Mouse (Mus musculus): Measurements from ENCODE around the gene Itgb2.

Gene Itgb2

DNA sequence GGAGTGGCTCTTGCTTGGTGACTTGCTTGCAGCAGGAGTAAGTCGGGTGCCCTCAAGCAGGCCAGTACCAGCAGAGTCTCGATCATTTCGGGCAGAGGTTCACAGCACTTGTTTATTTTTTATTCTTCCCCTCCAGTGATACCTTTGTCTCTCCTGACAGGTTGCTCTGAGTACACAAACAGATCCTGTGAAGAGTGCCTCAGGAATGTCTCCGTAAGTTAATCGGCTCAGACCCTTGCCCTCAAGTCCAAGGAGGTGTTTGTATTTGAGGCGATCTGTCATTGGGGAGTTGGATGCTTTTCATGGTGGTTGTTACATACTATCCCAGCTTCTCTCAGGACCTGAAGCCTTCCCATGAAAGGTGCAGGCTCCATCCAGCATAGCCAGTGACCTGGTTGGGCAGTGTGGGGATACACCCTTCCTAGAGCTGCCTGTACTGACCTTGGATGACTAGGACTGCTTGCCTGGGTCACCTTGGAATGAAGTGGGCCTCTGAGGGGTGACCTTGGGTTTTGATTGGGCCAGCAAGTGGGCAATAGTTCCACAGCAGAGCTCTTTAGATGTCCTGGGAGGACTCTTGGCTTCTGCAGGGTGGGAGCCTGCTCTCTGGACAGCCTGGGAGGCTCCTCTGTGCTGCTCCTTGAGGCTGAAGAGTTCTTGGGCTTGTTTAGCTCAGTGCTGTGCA is 57.2 kb downstream of the Itgb2 start:
- no peak for DNase-seq (ENCODE audit: low read depth)

DNA sequence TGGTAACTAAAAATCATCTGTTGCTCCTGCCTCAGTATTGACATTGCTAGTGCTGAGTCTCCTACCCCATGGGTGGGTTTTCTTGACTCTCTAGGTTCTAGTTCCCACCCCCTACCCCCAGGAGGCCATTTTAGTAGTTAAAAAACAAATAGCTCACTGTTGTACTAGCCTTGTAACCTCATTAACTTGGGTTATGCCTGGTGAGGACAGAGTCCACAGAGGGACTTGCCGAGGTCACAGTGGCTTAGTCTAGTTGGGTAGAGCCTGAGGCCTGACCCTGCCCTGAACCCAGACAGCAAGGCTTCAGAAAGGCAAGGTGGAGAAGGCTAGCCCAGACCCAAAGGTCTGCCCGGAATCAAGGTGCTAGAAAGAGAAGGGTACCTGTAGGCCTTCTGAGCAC is 58.0 kb downstream of the Itgb2 start:
- DNase-seq (ENCODE audit: low read depth): no peak

- no peak for DNase-seq (ENCODE audit: low read depth)
These were observed 59.1 kb downstream of the Itgb2 start for GRCm38 (mm10) chr10:77589117-77589516.

DNA sequence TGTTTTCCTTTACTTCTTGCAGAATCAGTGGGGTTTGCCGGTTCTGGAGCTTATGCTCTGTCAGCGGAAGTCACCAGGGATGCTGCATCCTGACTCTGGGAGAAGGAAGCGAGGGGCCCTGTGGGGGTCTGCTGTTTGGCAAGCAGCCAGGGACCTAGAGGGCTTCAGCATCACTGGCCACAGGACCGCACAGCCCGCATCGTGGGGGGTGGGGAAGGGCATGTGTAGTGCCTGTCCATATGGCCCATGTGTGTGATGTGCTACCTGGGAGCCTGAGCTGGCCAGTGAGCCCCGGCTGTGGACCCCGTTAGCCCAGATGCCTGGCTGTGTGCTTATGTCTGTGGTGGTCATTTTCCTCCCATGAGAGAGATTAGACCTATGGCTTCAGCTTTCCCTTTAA is 59.7 kb downstream of the Itgb2 start:
- DNase-seq (ENCODE audit: low read depth): no peak

- no peak for DNase-seq (ENCODE audit: low read depth)
These were observed 60.8 kb downstream of the Itgb2 start for GRCm38 (mm10) chr10:77590812-77591211.

DNA sequence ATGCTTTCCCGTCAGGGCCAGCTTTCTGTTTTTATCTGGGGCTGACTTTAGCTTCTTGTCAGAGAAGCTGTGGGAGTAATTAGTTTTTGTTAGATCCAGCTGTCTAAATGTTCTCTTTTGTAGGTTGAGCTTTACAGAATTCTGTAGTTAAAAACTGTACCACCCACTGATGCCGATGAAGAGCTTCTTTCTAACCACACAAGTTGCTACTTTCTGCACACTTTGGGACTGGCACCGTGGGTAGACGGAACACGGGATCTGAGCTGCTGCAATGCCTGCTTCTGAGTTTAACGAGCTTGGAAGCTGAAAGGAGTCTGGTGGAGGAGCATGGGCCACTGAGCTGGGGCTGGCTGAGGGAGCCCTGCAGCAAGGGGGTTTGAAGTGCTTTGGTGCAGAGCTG is 61.5 kb downstream of the Itgb2 start:
- no peak for DNase-seq (ENCODE audit: low read depth)

DNA sequence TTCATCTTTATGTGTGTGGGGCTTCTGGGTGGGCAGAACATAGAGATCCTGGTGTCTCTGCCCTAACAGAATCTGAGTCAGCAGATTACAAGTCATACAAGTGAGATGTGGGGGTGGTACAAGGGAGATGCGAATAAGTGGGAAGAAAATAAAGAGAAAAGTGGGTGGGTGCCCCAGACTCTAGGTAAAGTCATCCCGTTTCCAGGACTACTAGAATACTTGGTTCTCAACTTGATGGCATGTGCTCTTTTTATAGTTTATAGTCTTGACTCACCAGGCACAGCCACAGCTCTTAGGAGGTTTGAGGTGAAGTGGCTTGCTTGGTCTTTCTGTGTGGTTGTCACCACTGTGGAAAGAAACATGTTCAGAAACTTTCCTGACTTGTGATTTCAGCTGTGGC is 66.0 kb downstream of the Itgb2 start:
- DNase-seq (ENCODE audit: low read depth): no peak

DNA sequence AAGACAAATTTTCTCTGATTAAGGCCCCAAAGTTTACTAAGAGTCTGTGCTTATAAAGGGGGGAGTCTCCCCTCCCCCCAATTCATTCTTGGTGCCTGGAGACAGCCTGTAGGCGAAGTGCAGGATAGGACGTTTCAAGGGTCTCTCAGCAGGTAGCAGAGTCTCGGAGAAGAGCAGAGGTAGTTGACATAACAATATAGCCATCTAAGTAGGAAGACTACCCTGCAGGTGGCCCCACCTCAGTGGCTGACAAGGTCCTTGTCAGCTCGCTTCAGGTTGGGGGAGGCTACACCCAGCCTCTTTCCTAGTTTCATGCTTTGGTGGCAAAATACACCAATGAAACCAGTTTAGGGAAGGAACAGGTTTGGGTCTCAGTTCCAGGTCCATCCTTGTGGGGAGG is 73.0 kb downstream of the Itgb2 start:
- DNase-seq (ENCODE audit: low read depth): no peak

- DNase-seq (ENCODE audit: low read depth): no peak
These were observed 74.1 kb downstream of the Itgb2 start for GRCm38 (mm10) chr10:77604111-77604510.

DNA sequence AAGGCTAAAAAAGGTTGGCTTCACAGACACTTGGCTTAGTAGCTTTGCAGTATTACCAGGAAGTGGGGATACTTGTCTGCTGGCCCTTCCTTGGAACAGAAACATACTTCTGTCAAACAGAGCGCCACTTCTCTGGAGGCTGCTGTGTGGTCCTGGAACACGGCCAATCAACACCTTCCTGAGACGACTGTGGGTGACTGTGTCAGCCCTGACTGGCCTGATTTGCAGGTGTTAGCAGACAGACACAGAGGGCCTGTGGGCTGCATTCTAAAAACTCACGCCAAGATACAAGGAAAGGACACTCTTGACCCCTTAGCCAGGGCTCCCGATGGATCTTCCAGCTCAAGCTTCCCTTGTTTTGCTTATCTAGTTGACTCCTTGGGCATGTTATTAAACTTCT is 74.9 kb downstream of the Itgb2 start:
- no peak for DNase-seq (ENCODE audit: low read depth)

GRCm38 (mm10) chr10:77605368-77605767 is 75.3 kb downstream of the Itgb2 start:
- DNase-seq (ENCODE audit: low read depth): no peak

- peak; percentile 72 for DNase-seq (ENCODE audit: low read depth)
These were observed 76.1 kb downstream of the Itgb2 start, which contains the start of the genes Sumo3 and Gm49325 for GRCm38 (mm10) chr10:77605908-77606826. TSS of gene Sumo3 (plus strand) at chr10:77606097. TSS of gene Gm49325 (plus strand) at chr10:77606197.

- DNase-seq (ENCODE audit: low read depth): no peak
These were observed 76.8 kb downstream of the Itgb2 start for GRCm38 (mm10) chr10:77606855-77607254.

- no peak for DNase-seq (ENCODE audit: low read depth)
These were observed 77.4 kb downstream of the Itgb2 start for GRCm38 (mm10) chr10:77607441-77607840.

DNA sequence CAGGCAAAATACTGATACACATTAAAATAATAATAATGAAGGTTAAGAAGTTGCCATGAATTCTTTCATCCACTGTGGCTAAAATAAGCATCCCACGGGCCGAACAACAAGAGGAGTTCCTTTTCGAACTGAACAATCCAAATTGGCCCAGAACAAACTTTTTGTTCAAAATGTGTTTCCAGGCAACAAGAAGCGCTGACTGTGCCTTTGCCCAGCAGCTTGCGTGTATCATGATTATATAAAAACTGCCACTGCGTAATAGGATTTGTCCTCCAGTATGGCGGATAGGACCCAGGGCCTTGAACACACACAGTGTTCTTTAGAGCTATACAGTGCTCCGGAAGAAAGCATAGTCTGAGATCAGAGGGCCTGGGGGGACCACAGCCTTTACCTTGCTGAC is 78.5 kb downstream of the Itgb2 start:
- DNase-seq (ENCODE audit: low read depth): no peak

- DNase-seq (ENCODE audit: low read depth): no peak
These were observed 80.3 kb downstream of the Itgb2 start for GRCm38 (mm10) chr10:77610221-77610961.

DNA sequence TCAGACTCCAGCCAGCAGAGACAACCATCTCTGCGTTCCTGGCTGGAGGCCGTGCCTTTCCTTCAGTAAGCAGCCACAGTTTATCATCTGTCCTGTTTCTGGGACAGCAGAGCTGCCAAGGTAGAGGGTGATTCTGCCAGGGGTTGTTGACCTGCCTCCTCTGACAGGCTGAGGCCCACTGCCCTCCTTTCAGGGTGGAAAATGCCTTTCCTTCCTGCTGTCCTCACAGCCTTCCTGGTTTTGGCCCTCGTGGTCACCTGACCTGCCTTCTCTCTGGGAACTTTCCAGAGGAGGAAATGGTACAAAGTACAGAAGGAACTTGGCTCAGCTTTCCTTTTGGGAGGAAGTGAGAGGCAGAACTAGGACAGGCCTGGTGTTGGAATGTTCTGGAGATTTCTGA is 83.4 kb downstream of the Itgb2 start:
- DNase-seq (ENCODE audit: low read depth): no peak

All from fibroblast of lung, adult 2 months (primary cell).